Mouse (Mus musculus): ENCODE measurements around the gene Usp16.
"Not testable (repeated sequence)": the region's sequence is repeated elsewhere in the genome, so short reads cannot be mapped to it uniquely, and the experiment has no call there.

Usp16 gene

DNA sequence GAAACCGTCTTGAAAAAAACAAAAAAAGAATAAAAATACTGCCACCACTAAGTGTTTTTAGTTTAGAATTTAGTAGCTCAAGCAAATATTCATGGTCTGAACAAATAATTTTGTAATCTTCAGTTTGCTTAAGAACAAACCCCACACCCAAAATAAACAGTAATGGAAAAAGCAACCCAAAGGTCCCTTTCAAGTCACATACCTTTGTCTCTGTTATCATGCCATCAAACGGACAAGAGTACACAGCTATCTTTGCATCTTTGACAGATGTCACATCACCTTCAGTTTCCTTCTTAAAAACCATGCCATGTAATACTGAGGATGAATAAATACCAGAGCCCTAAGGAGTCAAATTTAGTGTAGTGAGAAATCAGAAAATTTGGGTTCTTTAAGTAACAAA is 34.1 kb downstream of the Usp16 start:
- no peak for DNase-seq

- not testable (repeated sequence) for DNase-seq
Observed at GRCm38 (mm10) chr16:87492191-87492792, 37.8 kb downstream of the Usp16 start.

DNA sequence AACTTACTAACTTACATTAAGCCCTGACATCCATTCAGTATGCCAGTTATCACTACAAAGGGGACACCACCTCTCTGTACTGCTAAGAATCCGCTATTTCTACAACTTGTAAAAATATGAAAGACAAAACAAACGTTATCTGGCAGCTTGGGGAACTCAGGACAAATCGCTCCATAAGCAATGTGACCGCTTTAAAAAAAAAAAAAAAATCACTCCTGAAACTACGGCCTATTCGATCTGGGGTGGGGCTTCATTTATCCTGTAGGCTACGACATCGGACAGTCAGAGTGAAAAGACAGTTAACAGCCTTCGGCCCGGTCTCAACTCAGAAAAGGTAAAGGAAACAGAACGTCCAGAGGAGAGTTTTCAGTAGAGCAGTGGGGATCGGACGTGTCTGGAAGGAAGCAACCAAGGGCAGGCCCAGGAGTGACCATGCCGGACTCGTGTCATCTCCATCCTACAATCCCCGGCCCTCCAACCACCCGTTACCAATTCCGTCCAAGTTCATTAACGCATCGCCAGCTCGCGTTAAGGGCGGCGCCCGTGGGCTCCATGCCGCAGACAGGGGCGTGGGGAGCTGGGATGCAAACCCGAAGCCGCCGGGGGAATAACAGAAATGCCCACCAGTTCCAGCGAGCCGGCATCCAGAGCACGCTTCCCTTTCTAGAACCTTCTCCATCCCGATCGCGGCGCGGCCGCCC is 40.6 kb downstream of the Usp16 start:
- no peak for DNase-seq

GRCm38 (mm10) chr16:87495716-87496447 is 41.4 kb downstream of the Usp16 start, which contains the start of gene Cct8:
Gene Cct8 (minus strand): TSS chr16:87495873.
- DNase-seq: peak; percentile 98

GRCm38 (mm10) chr16:87496728-87497127 is 42.2 kb downstream of the Usp16 start:
- DNase-seq: no peak

- no peak for DNase-seq
Observed at GRCm38 (mm10) chr16:87497171-87497570, 42.7 kb downstream of the Usp16 start.

- no peak for DNase-seq
Observed at GRCm38 (mm10) chr16:87499556-87499955, 45.1 kb downstream of the Usp16 start.

DNA sequence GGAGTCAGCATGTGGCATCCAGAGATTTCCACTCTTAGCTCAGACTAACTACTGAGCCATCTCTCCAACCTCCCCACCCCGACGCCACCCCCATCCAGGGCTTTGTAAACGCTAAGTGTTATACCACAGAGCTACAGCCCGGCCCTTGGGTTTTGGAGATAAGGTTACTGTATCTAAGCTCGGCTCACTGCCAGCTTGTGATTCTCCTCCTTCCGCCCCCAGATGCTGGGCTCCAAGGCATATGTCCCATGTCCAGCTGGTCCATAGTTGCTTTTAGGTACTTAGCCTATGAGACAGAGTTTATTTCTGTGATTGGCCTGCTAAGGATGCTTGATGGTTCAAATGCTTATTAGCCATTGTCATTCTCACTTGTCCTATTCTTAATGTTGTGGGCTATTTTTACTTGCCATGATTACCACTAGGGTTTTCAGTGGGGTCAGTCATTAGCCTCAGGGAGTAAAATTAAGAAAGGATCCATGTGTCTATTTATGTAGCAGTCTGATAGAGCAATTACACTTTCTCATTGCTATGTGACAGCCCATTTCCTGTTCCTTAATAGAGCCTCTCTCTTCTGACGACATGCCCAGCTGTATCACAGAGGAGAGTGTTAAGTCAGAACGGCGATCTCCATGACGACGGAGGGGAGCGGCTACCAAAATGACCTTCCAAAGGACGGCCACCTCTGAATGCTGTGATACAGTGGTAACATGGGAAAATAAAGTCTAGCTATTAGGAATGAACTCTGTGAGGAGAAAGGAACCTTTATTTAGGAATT is 47.0 kb downstream of the Usp16 start:
- DNase-seq: no peak

- DNase-seq: no peak
Observed at GRCm38 (mm10) chr16:87511706-87512105, 57.2 kb downstream of the Usp16 start.

GRCm38 (mm10) chr16:87512331-87512730 is 57.8 kb downstream of the Usp16 start:
- DNase-seq: no peak

GRCm38 (mm10) chr16:87524228-87524627 is 69.7 kb downstream of the Usp16 start:
- DNase-seq: no peak

DNA sequence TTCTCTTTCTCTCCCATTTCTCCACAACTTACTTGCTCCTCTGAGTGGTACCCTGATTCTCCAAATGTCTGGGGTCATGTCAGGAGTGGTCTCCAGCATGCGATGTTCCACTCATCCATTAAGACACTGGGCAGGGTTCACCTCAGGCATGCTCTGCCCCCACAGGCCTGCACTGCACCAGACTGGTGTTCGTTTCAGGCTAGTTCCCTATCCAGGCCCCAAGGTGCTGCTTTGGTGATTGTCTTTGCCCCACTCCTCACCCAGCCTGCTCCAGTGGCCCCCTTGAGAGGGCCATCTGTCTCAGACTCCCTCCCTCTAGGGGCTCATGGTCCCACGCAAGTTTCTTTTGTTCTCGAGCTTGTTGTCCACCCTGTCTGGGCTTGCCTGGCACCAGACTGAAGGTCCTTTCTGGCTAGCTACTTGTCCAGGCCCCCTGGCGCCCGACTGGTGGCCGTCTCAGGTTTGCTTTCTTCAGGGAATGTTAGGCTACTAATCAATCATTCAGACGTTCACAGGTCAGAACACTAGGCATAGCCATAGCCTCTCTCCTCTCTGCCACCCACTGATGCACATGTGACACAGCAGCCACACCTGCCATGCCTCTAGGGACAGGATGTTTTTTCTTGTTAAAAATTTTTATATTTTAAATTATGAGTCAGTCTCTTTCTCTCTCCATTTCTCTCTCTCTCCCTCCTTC is 73.2 kb downstream of the Usp16 start:
- no peak for DNase-seq

GRCm38 (mm10) chr16:87528755-87529154 is 74.3 kb downstream of the Usp16 start:
- DNase-seq: no peak
